Mouse (Mus musculus): Measurements from ENCODE around the gene Gna13. TPM values are rescaled to one million over a fixed set of nuclear protein-coding genes. Genes with fewer than 3 reads are reported as not detected.

Gene Gna13
- total and polyA plus RNA-seq, 3 experiments = 51.0 to 102 (median 56.6) TPM

DNA sequence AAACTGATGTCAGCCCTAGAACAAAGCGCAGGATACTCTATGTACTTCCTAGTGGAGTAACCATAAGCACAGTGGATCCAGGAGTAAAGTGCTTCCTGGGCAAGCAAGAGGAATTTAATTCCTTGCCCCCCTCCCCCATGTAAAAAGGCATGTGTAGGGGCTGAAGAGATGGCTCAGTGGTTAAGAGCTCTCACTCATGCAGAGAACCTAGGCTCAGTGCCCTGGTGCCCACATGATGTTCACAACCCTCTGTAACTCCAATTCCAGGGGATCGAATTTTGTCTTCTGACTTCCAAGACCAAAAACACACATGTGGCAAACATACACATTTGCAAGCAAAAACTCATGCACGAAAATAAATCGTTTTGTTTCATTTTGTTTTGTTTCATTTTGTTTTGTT is 43.2 kb upstream of the Gna13 start:
- Histone ChIP-seq H3K36me3 (ENCODE audit: control insufficient read depth in 1 of 2, insufficient read depth in 2 of 2, low read length in 2 of 2) (no peaks in the 10 kb centered on the region), H3K27me3 (ENCODE audit: control insufficient read depth in 1 of 2, insufficient read depth in 2 of 2, low read length in 2 of 2) (no peaks in the 10 kb centered on the region), H3K4me1 (ENCODE audit: control insufficient read depth in 1 of 2, insufficient read depth in 2 of 2, low read length in 2 of 2) (no peaks in the 10 kb centered on the region), H3K9me3 (replicated peaks; ENCODE audit: insufficient read depth, low read length) (no peaks in the 10 kb centered on the region), H3K9ac (ENCODE audit: control insufficient read depth, low read depth, low read length, poor library complexity, severe bottlenecking) (no peak overlapping the region), H3K4me3 (ENCODE audit: control insufficient read depth in 1 of 2, insufficient read depth in 1 of 2, low read depth in 2 of 2, low read length in 2 of 2) (no peak overlapping the region), H3K79me2 (ENCODE audit: control insufficient read depth, insufficient read depth, low read length, poor library complexity) (no peaks in the 10 kb centered on the region), H3K27ac (ENCODE audit: control insufficient read depth, low read depth, low read length) (no peak overlapping the region)
- TF ChIP-seq RCOR1 (IDR thresholded peaks at IDR 0.05; ENCODE audit: low read depth, low read length) = no peak
- TF ChIP-seq UBTF (IDR thresholded peaks at IDR 0.05; ENCODE audit: borderline replicate concordance, insufficient read depth, low read depth, low read length) = no peak
- TF ChIP-seq E2F4 (IDR thresholded peaks at IDR 0.05; ENCODE audit: borderline replicate concordance, low read depth, low read length) = no peak
- no peak for TF ChIP-seq GATA1 (IDR thresholded peaks at IDR 0.05; ENCODE audit: low read depth, low read length)
- no peak for TF ChIP-seq TAL1 (IDR thresholded peaks at IDR 0.05; ENCODE audit: low read length)
- TF ChIP-seq ZNF384 (IDR thresholded peaks at IDR 0.05; ENCODE audit: low read depth, low read length) = no peak
- no peak for TF ChIP-seq USF2 (IDR thresholded peaks at IDR 0.05; ENCODE audit: borderline replicate concordance in 1 of 2, insufficient read depth in 1 of 2, low read depth in 1 of 2, low read length in 2 of 2)
- no peak for TF ChIP-seq SMC3 (IDR thresholded peaks at IDR 0.05; ENCODE audit: low read depth, low read length)
- no peak for TF ChIP-seq CHD2 (IDR thresholded peaks at IDR 0.05; ENCODE audit: low read length)
- TF ChIP-seq MEF2A (IDR thresholded peaks at IDR 0.05; ENCODE audit: extremely low read depth, insufficient replicate concordance, low read depth, low read length, poor library complexity, severe bottlenecking) = no peak
- TF ChIP-seq ZKSCAN1 (IDR thresholded peaks at IDR 0.05; ENCODE audit: low read depth, low read length) = no peak
- TF ChIP-seq EP300 (IDR thresholded peaks at IDR 0.05; ENCODE audit: low read depth in 1 of 2, low read length in 2 of 2) = no peak
- TF ChIP-seq NRF1 (IDR thresholded peaks at IDR 0.05; ENCODE audit: insufficient read depth, low read depth, low read length, poor library complexity, severe bottlenecking) = no peak
- no peak for TF ChIP-seq HCFC1 (IDR thresholded peaks at IDR 0.05; ENCODE audit: low read depth, low read length)
- TF ChIP-seq ZC3H11A (IDR thresholded peaks at IDR 0.05; ENCODE audit: low read depth, low read length) = no peak
- TF ChIP-seq MAX (IDR thresholded peaks at IDR 0.05; ENCODE audit: low read length) = no peak
- no peak for TF ChIP-seq BHLHE40 (IDR thresholded peaks at IDR 0.05; ENCODE audit: borderline replicate concordance, low read depth, low read length)
- TF ChIP-seq CHD1 (IDR thresholded peaks at IDR 0.05; ENCODE audit: low read depth, low read length) = no peak
- TF ChIP-seq SIN3A (IDR thresholded peaks at IDR 0.05; ENCODE audit: low read length) = no peak
- DNase-seq (ENCODE audit: low read depth, low spot score) = no peak

DNA sequence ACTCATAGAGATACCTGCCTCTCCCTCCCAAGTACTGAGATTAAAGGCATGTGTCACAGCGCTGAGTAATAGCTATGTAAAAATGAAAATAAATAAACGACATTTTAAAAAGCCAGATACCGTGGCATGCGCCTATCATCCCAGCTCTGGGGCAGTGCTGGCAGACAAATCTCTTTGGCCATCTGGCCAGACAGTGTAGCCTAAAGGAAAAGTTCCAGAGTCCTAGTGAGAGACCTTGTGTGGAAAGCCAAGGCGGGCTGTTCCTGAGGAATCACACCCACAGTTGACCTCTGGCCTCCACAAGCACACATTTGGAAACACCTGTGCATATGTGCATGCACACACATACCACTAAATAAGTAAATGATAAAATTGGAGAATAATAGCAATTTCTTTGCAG is 42.7 kb upstream of the Gna13 start:
- no peaks in the 10 kb centered on the region for H3K79me2 ChIP-seq (ENCODE audit: control insufficient read depth, insufficient read depth, low read length, poor library complexity)
- no peaks in the 10 kb centered on the region for H3K4me1 ChIP-seq (ENCODE audit: control insufficient read depth in 1 of 2, insufficient read depth in 2 of 2, low read length in 2 of 2)
- H3K36me3 ChIP-seq (ENCODE audit: control insufficient read depth in 1 of 2, insufficient read depth in 2 of 2, low read length in 2 of 2) = no peaks in the 10 kb centered on the region
- TF ChIP-seq GABPA (IDR thresholded peaks at IDR 0.05; ENCODE audit: low read depth, low read length) = no peak
- TF ChIP-seq E2F4 (IDR thresholded peaks at IDR 0.05; ENCODE audit: borderline replicate concordance, low read depth, low read length) = no peak
- no peak for TF ChIP-seq POLR2A (IDR thresholded peaks at IDR 0.05; ENCODE audit: control insufficient read depth in 1 of 2, insufficient read depth in 1 of 2, low read depth in 1 of 2, low read length in 2 of 2, poor library complexity in 1 of 2)
- TF ChIP-seq MYC (IDR thresholded peaks at IDR 0.05; ENCODE audit: low read depth, low read length) = no peak
- no peak for TF ChIP-seq NRF1 (IDR thresholded peaks at IDR 0.05; ENCODE audit: insufficient read depth, low read depth, low read length, poor library complexity, severe bottlenecking)
- no peak for TF ChIP-seq TBP (IDR thresholded peaks at IDR 0.05; ENCODE audit: low read depth, low read length)
- TF ChIP-seq POLR2AphosphoS5 (IDR thresholded peaks at IDR 0.05; ENCODE audit: borderline replicate concordance, low read depth, low read length) = no peak
- no peak for TF ChIP-seq ETS1 (IDR thresholded peaks at IDR 0.05; ENCODE audit: low read depth, low read length)
- no peak for TF ChIP-seq NELFE (IDR thresholded peaks at IDR 0.05; ENCODE audit: low read depth, low read length)
- TF ChIP-seq HCFC1 (IDR thresholded peaks at IDR 0.05; ENCODE audit: low read depth, low read length) = no peak
- no peak for TF ChIP-seq TCF12 (IDR thresholded peaks at IDR 0.05; ENCODE audit: low read depth, low read length)
- no peak for TF ChIP-seq MEF2A (IDR thresholded peaks at IDR 0.05; ENCODE audit: extremely low read depth, insufficient replicate concordance, low read depth, low read length, poor library complexity, severe bottlenecking)
- TF ChIP-seq MAZ (IDR thresholded peaks at IDR 0.05; ENCODE audit: low read depth, low read length) = no peak
- H3K4me3 ChIP-seq (ENCODE audit: control insufficient read depth in 1 of 2, insufficient read depth in 1 of 2, low read depth in 2 of 2, low read length in 2 of 2) = no peak overlapping the region
- no peak overlapping the region for H3K27ac ChIP-seq (ENCODE audit: control insufficient read depth, low read depth, low read length)
- H3K9ac ChIP-seq (ENCODE audit: control insufficient read depth, low read depth, low read length, poor library complexity, severe bottlenecking) = no peak overlapping the region
- no peaks in the 10 kb centered on the region for H3K27me3 ChIP-seq (ENCODE audit: control insufficient read depth in 1 of 2, insufficient read depth in 2 of 2, low read length in 2 of 2)
- DNase-seq (ENCODE audit: low read depth, low spot score) = no peak
- no peaks in the 10 kb centered on the region for H3K9me3 ChIP-seq (replicated peaks; ENCODE audit: insufficient read depth, low read length)

All from MEL (cell line).